Mouse (Mus musculus): ENCODE data around the gene Gm20683.
A peak's percentile ranks its signal among the peaks of the same experiment; 100 is the strongest.
"Not testable (repeated sequence)": the region's sequence is repeated elsewhere in the genome, so short reads cannot be mapped to it uniquely, and the experiment has no call there.

Gm20683 gene

DNA sequence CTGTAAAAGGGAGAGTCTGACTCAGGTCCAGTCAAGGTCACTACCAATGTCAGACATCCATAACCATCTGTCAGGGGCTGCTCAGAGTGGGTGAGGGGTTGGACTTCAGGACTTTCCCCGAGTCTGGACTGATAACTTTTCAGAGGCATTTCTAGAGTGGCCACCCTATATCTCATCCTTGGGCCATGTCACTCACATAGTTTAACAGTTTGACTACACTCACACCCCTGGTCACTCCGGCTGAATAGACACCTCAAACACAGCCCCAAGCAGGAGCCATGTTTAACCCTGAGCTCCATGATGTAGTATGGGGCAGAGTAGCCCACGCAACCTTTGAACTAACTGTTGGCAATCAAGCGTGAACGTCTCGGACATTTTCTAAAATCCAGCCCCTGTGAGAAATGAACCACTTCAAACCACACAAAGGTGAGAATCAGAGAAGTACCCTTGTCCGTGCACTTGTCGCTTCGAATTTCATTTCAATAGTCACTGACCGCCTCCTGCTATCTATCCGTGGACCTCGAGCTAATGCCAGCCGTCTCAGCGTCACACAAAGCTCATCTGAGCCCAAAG is 32.7 kb upstream of the Gm20683 start:
- DNase-seq (ENCODE audit: low read depth, low spot score) = no peak

DNA sequence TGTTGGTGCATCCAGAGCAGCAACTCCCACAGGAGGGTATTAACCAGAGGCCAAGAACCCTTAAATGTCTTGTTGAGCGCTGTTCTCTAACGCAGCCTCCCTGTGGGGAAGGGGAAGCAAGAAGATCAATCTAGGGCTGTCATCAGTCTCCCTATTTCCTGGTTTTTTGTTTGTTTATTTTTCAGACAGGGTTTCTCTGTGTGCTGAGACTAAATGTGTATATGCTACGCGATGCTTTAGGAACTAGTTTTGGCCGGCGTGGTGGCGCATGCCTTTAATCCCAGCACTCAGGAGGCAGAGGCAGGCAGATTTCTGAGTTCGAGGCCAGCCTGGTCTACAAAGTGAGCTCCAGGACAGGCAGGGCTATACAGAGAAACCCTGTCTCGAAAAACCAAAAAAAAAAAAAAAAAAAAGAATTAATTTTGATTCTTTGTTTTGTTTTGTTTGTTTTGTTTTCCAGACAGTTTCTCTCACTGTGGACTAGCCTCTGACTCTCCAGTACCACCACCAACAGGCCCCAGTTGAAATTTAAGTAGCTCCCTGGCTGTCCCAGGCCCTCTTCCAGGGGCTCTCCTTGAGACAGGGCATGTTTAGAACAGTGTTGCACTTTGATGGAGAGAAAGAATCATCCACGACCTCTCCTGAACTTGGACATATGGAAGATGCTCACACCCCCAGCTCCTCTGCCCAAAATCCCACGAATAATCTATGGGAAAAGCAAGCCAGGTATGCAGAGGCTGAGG is 32.0 kb upstream of the Gm20683 start:
- DNase-seq (ENCODE audit: low read depth, low spot score) = no peak

DNA sequence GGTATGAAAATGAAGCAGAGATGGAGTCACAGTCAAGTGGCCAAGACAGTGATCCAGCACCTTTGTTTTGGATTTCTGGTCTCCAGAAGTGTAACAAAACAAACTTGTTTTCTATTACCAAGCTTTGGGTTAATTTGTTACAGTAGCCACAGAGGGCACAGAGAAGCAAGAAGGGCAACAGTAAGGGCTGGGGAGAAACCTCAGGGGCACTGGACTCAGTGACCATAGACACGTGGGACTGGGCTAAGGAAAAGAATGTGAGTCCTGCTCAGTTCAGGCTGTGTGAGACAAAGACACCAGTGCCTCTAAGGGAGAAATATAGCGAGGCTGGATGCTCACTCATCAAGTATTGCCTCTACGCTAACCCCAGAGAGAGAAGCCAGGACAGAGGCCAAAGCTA is 31.1 kb upstream of the Gm20683 start:
- no peak for DNase-seq (ENCODE audit: low read depth, low spot score)

DNA sequence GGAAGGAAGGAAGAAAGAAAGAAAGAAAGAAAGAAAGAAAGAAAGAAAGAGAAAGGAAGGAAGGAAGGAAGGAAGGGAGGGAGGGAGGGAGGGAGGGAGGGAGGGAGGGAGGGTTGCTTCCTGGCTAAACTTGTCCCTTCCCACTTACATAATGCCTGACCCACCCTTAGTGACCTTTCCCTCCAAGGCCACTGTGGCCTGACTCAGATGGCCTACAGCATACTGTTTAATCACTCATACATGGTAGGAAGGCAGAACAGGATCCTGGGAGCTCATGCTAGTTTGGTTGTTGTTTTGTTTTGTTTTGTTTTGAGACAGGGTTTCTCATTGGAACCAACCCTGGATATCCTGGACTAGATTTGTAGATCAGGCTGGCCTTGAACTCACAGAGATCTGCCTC is 30.0 kb upstream of the Gm20683 start:
- not testable (repeated sequence) for DNase-seq (ENCODE audit: low read depth, low spot score)

DNA sequence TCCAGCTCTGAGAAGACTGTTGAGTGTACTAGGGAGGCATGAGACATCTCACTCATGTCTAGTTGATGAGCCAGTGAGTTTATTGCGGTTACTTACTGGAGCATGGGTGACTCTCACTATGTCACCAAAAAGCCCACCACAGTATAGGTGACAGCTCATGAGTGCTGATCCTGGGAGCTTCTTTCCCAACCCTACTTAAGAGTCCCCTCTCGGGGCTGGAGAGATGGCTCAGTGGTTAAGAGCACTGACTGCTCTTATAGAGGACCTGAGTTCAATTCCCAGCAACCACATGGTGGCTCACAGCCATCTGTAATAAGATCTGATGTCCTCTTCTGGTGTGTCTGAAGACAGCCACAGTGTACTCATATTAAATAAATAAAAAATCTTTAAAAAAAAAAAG is 28.4 kb upstream of the Gm20683 start:
- DNase-seq (ENCODE audit: low read depth, low spot score) = no peak

DNA sequence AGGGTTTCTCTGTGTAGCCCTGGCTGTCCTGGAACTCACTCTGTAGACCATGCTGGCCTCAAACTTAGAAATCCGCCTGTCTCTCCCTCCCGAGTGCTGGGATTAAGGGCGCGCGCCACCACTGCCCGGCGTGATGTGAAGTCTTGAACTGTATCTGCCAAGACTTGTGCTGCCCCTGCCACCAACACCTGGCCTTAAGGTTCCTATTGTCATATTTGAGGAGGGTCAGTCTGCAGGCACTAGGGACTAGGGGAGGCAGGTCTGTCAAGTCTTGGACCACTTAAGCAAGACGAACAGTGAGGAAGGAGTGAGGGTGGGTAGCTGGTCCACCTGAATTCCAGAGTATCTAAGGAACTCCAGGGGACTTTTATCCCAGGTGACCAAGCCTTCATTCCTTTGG is 27.9 kb upstream of the Gm20683 start:
- DNase-seq (ENCODE audit: low read depth, low spot score) = no peak

DNA sequence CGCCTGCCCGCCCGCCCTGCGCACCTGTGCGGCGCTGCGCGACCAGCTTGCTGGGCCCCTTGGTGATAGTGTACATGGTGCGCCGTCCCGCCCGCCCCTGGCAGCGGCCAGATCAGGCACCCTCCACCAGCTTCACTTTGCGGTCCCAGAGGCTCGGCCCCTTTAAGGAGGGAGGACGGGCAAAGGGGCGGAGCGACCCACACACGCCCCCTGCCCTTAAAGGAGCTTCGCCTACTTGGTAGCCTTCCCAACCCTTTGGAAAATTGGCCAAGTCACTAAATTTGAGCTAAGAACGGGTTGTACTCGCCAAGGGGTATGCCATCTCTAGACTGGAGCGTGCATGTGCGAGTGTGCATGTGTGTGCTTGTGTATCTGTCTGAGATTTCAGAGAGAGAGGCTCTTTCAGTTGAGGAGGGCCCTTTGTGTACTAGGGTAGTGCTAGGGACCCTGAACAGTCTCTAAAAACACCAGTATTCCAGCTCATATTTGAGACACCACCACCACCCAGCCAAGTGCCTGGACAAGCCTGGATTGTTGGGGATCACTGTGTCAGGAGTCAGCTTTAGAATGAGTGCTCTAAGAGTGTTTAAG is 27.1 kb upstream of the Gm20683 start, which contains the start of gene Mcrip2:
TSS of gene Mcrip2 (minus strand) at position 164 of the 591 bp plus-strand sequence.
- peak; percentile 89 for DNase-seq (ENCODE audit: low read depth, low spot score)

DNA sequence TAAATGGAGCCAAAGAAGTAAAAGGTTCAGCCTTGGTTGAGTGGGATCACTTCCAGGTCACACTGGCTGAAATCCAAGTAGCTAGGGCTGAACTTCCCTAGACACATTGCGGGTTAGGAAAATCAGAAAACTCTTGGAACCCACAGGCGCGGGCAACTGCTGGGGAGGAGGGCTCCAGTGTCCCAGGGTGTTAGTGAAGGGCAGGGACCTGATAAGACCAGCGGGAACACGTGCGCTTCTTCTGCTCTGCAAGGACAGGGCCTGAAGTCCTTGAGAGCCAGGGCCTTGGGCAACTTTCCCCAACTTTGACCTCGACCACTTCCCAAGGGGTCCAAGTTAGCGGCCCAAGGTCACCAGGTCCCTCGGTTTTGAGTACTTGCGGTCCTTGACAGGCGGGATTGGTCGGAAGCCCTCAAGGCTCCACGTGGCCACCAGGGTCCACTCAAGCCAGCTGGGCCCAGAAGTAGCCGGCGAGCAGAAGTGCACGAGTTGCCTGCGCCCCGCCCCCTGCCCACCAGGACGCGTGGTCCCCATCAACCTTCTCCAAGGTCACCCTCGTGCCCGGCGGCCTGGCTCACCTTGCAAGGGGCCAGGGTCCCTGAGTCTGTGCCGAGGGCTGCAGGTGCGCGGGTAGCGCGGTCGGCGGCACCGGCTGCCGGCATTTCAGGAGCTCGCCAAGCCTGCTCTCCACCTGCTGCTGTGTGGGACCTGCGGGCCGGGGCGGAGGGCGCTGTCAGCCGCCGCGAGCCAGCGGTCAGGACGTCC is 26.5 kb upstream of the Gm20683 start:
- peak; percentile 62 for DNase-seq (ENCODE audit: low read depth, low spot score)

DNA sequence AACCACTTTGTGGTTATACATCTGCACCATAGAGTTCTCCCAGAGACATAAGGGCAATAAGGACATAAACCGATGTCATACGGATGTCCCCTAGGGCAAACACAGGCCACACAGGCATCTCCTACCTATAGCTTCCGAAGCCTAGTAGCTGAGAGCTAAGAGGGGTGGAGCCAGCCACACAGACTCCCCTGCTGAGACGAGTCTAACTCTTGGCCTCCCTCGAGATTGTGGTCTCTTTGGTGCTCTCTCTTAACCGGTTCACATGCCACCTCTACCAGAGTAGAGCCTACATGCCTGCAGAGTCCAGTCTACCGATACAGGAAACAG is 25.9 kb upstream of the Gm20683 start:
- DNase-seq (ENCODE audit: low read depth, low spot score) = no peak

DNA sequence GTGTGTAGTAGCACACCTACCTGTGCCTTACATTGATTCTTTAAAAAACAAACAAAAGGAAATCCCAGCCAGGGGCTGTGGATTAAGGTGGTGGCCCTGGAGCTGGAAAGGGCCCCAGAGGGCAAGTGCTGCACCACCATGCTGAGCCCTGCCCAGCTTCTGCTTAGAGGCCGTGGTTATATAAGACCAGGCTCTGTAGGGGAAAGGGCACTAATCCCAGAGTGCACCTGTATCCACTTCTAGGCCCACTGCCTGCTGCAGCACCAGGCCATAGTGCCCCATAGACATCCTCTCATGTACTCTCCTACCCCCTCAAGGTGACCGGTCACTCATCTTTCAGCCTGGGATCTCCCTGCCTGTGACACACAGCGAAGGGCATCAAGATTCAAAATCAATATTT is 24.6 kb upstream of the Gm20683 start:
- DNase-seq (ENCODE audit: low read depth, low spot score) = peak; percentile 58

DNA sequence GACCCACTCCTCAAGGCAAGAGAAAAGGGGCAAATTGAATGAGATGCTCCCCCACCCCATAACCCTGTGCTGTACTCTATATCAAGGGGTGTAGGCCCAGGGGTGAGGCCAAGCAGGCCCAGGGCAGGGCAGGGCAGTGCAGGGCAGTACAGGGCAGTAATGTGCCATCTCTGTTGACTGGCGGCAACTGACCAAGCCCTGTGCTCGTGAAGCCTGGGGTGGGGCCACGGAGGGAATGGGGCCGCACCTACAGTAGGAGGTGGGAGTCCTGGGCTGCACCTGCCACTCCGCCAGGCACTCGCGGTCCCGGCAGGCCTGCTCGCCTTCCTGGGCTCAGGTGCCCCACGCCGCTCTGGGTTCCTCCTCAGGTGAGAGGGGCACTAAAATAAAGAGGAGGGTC is 23.7 kb upstream of the Gm20683 start:
- no peak for DNase-seq (ENCODE audit: low read depth, low spot score)

DNA sequence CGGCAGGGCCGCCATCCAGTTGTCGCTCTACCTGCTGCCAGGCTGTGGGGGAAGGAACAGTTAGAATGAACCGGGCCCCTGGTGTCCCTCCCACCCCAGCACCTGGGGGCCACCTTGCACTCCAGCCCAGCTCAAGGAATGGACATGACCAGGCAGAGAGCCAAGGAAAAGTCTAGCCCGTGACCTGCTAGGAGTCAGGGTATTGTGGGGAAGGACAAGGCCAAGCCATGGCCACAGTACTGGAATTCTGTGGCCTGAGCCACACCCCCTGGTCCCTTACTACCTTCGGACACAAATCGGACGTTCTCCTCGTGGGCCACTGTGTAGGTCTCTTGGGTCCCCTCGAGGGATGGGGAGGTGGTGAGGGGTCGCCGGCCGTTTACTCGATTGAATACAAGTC is 22.7 kb upstream of the Gm20683 start:
- DNase-seq (ENCODE audit: low read depth, low spot score) = no peak

DNA sequence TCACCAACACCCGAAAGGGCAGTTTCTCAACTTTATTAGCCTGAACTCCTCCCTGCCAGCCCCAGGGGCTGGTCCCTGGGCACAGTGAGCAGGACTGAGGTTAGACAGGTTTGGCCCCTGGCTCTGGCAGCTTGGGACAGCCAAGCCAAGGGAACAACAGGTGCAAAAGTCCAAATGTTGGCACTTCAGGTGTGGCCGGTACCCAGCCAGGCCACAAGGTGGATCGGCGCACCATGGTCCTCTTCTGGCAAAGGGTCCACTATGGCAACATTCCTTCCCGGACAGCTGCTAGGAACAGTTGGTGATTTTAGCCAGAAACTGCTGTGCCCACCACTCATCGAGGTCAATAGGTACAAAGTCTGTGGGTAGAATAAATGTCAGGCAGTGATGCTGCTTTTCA is 22.1 kb upstream of the Gm20683 start:
- no peak for DNase-seq (ENCODE audit: low read depth, low spot score)

DNA sequence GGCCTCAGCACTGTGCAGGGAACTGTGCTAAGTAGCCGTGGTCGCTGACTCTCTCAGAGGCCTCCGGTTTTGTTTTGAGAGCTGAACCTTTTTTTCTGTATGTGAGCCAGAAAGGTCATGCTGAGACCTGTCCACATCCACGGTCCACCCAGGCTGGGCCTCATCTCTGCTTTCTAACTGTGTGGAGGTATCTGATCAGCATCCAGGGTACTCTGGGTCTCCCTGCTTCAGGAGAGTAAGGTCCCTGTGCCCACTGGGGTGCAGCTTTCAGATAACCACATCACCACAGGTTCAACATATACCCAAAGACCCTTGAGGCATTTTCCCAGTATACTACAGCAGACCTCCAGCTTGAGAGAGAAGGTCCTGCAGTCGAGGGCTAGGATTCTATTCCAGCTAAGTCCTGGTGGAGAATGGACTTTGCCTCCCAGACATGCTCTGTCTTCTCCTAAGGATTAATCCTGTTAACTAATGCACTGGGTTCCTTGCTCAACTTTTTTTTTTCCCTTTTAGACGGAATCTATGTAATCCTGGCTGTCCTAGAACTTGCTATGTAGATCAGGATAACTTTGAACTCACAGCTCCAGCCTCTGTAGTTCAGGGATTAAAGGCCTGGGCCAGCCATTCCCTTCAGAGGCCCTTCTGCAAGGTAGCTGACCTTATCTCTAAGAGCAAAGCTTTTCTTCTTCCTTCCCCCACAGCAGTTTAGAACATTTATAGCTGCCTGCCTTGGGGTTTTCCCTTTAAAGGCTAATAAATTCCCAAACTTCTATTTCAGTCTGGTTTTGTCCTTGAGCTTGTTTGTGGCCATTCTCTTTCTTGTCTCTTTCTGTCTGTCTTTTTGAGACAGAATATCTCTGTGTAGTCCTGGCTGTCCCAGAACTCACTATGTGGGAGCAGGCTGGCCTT is 20.4 kb upstream of the Gm20683 start:
- no peak for DNase-seq (ENCODE audit: low read depth, low spot score)

DNA sequence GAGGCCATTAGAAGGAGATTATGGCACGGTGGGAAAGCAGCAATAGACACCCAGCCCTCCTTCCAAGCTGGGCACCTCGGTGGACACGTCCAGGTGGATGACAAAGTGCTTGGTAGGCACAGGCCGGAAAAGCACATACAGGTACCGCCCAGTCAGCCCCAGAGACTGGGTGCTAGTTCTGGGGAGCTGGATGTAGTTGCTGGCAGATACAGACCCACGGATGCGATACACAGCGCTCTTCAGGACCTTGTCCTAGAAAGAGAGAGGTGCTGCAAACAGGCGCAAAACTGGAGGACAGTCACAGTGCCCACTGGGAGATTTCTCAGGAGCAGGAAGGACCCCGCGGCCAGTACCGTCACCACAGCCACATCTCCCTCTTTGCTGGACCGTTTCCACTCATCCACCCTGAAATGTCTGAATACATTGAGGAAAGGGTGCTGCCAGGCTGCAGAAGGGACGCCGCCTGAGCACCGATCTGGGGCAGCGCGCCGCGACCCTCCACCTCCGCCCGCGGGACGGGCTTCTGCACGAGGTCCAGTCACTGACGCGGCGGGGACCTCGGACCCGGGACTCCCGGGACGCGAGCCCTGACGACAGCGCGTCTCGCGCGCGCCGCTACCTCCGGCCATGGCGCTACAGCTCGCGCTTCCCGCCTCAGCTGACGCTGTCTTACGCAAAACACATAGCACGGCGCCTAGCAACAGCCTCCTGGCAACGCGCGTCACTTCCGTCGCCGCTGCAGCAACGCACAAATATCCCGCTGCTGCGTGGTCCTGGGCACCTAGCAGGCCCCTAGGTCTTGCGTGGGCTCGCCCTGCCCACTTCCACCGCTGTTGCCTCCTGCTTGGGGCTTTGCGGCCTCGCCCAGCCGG is 19.5 kb upstream of the Gm20683 start, which contains the start of gene Wdr90:
TSS of gene Wdr90 (minus strand) at position 670 of the 872 bp plus-strand sequence.
- peak; percentile 88 for DNase-seq (ENCODE audit: low read depth, low spot score)

DNA sequence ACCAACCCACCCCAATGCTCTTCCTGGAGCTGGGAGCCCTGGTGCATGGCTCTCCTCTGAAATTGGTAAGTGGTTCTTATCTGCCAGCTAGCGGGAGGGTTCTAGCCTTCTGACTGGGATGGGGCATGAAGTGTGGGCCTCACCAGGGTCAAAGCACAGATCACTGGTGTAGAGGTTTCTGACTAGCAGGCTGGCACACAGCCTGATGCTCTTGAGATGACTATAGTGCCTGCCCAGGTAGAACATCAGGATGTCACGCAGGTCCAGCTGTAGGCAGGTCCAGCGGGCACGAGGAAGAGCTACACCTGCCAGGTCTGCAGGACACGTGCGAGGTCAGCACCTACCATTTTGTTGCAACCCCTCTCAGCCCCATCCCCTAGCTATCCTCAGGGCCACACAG is 18.7 kb upstream of the Gm20683 start:
- DNase-seq (ENCODE audit: low read depth, low spot score) = no peak

DNA sequence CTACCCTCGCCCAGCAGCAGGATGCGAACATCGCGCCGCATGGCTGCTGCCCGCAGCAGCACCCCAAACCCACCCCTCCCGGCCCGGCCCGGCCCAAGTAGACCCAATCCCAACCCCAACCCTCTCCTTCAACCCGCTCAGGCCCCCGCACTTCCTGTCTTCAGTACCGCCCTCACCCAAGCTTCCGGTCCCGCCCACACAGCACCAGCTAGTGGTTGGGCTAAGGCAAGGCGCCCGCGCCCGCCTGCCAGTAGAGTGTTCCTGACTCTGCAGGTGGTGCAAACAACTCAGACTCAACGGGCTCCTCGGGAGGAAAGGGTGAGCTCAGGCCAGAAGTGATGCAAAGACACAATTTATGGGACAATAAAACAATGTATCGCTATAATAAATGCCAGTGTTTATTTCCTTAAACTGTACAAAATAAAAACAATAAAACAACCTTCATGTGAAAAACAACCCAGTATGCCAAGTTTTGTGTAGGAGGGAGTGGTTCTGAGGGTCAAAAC is 2.9 kb upstream of the Gm20683 start, which contains the start of gene Rhot2:
TSS of gene Rhot2 (minus strand) at position 456 of the 506 bp plus-strand sequence.
- peak; percentile 91 for DNase-seq (ENCODE audit: low read depth, low spot score)

DNA sequence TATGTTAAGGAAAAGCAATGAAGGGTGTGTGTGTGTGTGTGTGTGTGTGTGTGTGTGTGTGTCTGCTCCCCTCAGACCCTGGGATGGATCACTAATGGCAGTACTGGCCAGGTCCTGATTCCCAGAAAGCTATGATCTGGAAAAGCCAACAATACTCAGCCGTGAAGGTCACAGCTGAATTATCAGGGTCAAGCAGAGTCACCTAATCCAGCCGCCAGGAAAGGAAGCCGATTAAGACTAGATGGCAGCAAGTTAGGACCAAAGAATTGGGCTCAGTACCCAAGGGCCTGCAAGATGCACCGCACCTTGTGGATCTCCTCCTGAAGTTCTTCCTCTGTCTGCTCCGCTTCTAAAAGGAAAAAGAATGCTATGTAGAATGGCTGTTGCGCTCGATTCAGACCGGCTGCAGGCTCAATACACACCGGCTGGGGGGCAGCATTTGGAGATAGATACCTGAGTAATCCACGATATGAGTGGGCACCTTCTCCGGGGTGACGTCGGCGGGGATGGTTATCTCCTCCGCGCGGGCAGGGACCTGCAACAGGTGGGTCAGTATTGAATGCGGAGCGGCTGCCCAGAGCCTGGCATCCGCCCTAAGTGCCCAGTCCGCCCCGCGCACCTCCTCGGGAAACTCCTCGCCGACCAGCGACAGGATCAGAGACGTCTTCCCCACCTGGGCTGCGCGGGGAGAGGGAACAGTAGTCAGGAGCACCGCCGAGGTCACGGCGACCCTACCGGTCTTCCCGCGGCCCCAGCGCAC is 2.3 kb upstream of the Gm20683 start:
- no peak for DNase-seq (ENCODE audit: low read depth, low spot score)

DNA sequence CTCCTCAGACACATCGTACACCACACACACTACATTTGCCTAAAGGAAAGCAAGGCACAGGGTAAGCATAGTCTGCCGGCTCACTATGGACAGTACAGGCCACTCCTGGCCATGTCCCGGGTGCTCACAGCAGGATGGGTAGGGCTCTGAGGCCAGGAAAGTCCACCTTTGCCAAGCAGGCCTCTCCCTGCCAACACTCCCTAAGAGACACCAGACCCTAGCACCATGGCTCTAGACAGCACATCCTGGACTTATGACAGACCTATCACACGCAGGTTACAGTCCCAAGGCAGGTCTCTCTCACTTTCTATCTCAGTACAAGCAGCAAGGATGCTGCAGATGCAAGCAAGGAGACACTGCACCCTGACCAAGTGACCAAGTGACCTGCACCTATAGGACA is 1.6 kb upstream of the Gm20683 start:
- no peak for DNase-seq (ENCODE audit: low read depth, low spot score)
